Mouse (Mus musculus) CD4-positive naive resting alpha-beta T cell, adult 76 days (primary cell): ENCODE data around the gene Psmd2. TPM values are rescaled to one million over a fixed set of nuclear protein-coding genes. Genes with fewer than 3 reads are reported as not detected.

Experiments used
- total RNA-seq: library from RNA; stranded (reverse); gene quantifications from one replicate; pipeline ENCODE4 v1.2.4, GENCODE M21; 2023

Gene Psmd2
- 108 TPM for total RNA-seq

GRCm38 (mm10) chr16:20651076-20651946, at the start of gene Psmd2:
Gene Psmd2, plus strand, starts transcription at chr16:20651652.

GRCm38 (mm10) chr16:20611357-20612227, 39.9 kb upstream of the Psmd2 start, which contains the start of the genes Eef1akmt4, Gm49333 and Alg3:
Gene Eef1akmt4, plus strand, starts transcription at chr16:20611593.
Gene Gm49333, plus strand, starts transcription at chr16:20611610.
Gene Alg3, minus strand, starts transcription at chr16:20611735.

GRCm38 (mm10) chr16:20621191-20621990, 30.1 kb upstream of the Psmd2 start, which contains the start of gene Camk2n2:
Gene Camk2n2, minus strand, starts transcription at chr16:20621287.

GRCm38 (mm10) chr16:20629731-20630634, 21.5 kb upstream of the Psmd2 start, which contains the start of gene Ece2:
Gene Ece2, plus strand, starts transcription at chr16:20629828.

GRCm38 (mm10) chr16:20668013-20668412, 16.6 kb downstream of the Psmd2 start, which contains the start of gene Eif4g1:
Gene Eif4g1, plus strand, starts transcription at chr16:20668313.

GRCm38 (mm10) chr16:20693111-20693701, 41.8 kb downstream of the Psmd2 start, which contains the start of gene Fam131a:
Gene Fam131a, plus strand, starts transcription at chr16:20693241.

Other genes with a start within 250 kb of the Psmd2 start
- 64.7 TPM for gene Abcc5, start 225.3 kb upstream of the Psmd2 start, total RNA-seq
- gene Eif2b5, start 152.8 kb upstream of the Psmd2 start, total RNA-seq = 42.3 TPM
- 33.0 TPM for gene Dvl3, start 134.7 kb upstream of the Psmd2 start, total RNA-seq
- gene Ap2m1, start 116.2 kb upstream of the Psmd2 start, total RNA-seq = 157 TPM
- gene Abcf3, start 103.1 kb upstream of the Psmd2 start, total RNA-seq = 106 TPM
- gene Vwa5b2, start 62.2 kb upstream of the Psmd2 start, total RNA-seq = not detected
- gene Eef1akmt4, start 40.1 kb upstream of the Psmd2 start, total RNA-seq = 3.8 TPM
- not detected for gene Gm49333, start 40.0 kb upstream of the Psmd2 start, total RNA-seq
- 9.2 TPM for gene Alg3, start 39.9 kb upstream of the Psmd2 start, total RNA-seq
- gene Camk2n2, start 30.4 kb upstream of the Psmd2 start, total RNA-seq = 0.44 TPM
- gene Ece2, start 21.8 kb upstream of the Psmd2 start, total RNA-seq = not detected
- 295 TPM for gene Eif4g1, start 16.7 kb downstream of the Psmd2 start, total RNA-seq
- 1.1 TPM for gene Fam131a, start 41.6 kb downstream of the Psmd2 start, total RNA-seq
- 20.8 TPM for gene Polr2h, start 66.0 kb downstream of the Psmd2 start, total RNA-seq
- gene Clcn2, start 66.1 kb downstream of the Psmd2 start, total RNA-seq = 5.5 TPM
- not detected for gene Chrd, start 81.5 kb downstream of the Psmd2 start, total RNA-seq
- gene Thpo, start 82.9 kb downstream of the Psmd2 start, total RNA-seq = not detected